Mouse (Mus musculus): ENCODE measurements around the gene Agrp. TPM values are rescaled to one million over a fixed set of nuclear protein-coding genes. Genes with fewer than 3 reads are reported as not detected.

Gene Agrp
- polyA plus RNA-seq, 1 experiment from 2014 or later: 0.89 TPM

DNA sequence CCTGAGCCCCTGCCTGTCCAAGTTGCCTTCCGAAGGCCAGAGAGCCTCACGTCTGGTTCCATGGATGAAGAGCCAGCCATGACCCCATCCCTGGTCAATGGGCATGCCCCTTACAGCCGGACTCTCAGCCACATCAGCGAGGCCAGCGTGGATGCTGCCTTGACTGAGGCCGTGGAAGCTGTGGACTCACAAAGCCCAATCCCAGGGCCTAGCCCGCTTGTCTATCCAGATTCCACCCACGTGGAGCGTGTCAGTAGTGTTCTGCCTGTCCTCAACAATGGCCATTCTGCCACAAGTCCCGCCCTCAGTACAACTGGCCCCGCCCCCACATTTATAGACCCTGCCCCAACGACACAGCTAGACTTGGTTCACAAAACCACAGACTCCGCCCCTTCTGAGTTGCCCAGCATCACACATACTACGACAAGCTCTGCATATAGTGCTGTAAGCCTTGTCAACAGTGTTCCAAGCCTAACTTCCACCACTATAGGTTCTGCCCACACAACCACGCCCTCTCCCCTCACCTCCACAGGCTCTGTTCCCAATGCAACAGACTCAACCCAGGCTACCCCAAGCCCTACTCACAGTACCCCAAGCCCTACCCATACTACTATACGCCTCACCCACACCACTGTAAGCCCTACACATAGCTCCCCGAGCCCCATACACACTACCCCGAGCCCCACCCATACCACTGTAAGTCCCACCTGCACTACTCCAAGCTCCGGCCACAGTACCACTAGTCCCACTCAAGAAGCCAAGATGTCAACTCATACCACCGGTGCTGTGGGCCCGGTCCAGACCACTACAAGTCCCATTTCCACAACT is 19.5 kb downstream of the Agrp start:
- no peak for TF ChIP-seq CTCF (IDR thresholded peaks at IDR 0.05; ENCODE audit: low read depth)

DNA sequence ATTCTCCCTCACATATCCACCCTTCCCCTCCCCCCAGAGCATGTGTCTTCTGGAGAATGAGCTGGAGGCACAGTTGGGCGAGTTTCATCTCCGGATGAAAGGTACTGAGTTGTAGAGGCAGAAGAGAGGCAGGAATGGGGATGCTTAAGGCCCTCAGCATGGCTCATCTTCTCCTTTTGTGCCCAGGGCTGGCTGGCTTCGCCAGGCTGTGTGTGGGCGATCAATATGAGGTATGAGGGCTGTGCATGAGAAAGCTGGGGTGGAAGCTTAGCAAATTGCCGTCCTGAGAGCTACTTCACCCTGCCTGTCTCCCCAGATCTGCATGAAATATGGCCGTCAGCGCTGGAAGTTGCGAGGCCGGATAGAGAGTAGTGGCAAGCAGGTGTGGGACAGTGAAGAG is 21.3 kb downstream of the Agrp start:
- ATAC-seq (ENCODE audit: insufficient read depth) (no peak), DNase-seq (no peak)
- Histone ChIP-seq H3K4me3 (ENCODE audit: low read depth, low read length) (no peak overlapping the region), H3K4me2 (no peak overlapping the region), H3K36me3 (ENCODE audit: insufficient read depth) (peaks cover 62% of the 10 kb centered on the region), H3K27me3 (ENCODE audit: insufficient read depth, low read length) (no peaks in the 10 kb centered on the region), H3K27ac (ENCODE audit: low read depth) (no peak overlapping the region), H3K4me1 (ENCODE audit: insufficient read depth) (no peaks in the 10 kb centered on the region), H3K9me3 (ENCODE audit: low read depth, low read length) (no peaks in the 10 kb centered on the region), H3K9ac (no peak overlapping the region)
- TF ChIP-seq CTCF (IDR thresholded peaks at IDR 0.05; ENCODE audit: low read depth): no peak
- 93% methylated on average over 9 of the region's 9 CpGs for WGBS

More for the DNA sequence above, 19.5 kb downstream of the Agrp start:
- Histone ChIP-seq H3K36me3 (ENCODE audit: insufficient read depth) (peaks cover 74% of the 10 kb centered on the region), H3K9me3 (ENCODE audit: low read depth, low read length) (no peaks in the 10 kb centered on the region), H3K4me2 (no peak overlapping the region), H3K9ac (no peak overlapping the region), H3K4me1 (ENCODE audit: insufficient read depth) (no peaks in the 10 kb centered on the region), H3K4me3 (ENCODE audit: low read depth, low read length) (no peak overlapping the region), H3K27me3 (ENCODE audit: insufficient read depth, low read length) (no peaks in the 10 kb centered on the region), H3K27ac (ENCODE audit: low read depth) (no peak overlapping the region)
- DNase-seq: no peak
- WGBS: 87% methylated on average over 21 of the region's 21 CpGs
- no peak for ATAC-seq (ENCODE audit: insufficient read depth)

DNA sequence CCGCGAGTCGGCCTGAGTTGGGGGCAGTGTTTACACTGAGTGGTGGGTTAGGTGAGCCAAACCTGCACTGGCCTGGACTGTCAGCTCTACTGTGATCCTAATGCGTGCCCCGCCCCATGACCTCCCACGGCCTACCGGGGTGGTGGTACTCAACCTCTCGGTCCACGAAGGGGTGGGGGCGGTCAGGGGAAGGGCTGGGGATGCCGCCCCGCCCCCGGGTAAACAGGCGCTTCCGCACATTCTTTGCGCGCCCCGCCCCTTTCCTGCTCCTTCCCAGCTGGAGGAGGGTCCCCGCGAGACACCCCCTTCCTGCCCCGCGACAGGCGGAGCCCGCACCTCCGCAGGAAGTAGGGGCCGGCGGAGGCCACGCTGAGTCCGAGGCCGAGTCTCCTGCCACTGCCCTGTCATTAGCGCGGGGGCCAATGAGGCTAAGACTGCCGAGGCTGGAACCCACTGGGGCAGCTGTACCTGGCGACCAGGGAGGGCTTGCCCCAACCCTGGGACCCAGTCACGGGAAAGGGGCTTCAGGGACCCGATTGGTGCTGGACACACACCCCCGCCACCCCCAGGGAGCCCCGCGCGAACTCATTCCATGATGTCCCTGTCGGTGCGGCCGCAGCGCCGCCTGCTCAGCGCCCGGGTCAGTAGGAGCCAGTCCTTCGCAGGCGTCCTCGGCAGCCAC is 23.2 kb downstream of the Agrp start:
- TF ChIP-seq CTCF (IDR thresholded peaks at IDR 0.05; ENCODE audit: low read depth): no peak
- peak overlapping the region; percentile 94 for H3K4me2 ChIP-seq
- no peaks in the 10 kb centered on the region for H3K27me3 ChIP-seq (ENCODE audit: insufficient read depth, low read length)
- ATAC-seq (ENCODE audit: insufficient read depth) (peak; percentile 82), DNase-seq (peak; percentile 85)
- peak overlapping the region; percentile 56 for H3K9ac ChIP-seq
- 1% methylated on average over 48 of the region's 50 CpGs for WGBS
- no peaks in the 10 kb centered on the region for H3K4me1 ChIP-seq (ENCODE audit: insufficient read depth)
- H3K4me3 ChIP-seq (ENCODE audit: low read depth, low read length): peak overlapping the region; percentile 48
- H3K27ac ChIP-seq (ENCODE audit: low read depth): no peak overlapping the region
- H3K36me3 ChIP-seq (ENCODE audit: insufficient read depth): peaks cover 43% of the 10 kb centered on the region
- H3K9me3 ChIP-seq (ENCODE audit: low read depth, low read length): no peaks in the 10 kb centered on the region

DNA sequence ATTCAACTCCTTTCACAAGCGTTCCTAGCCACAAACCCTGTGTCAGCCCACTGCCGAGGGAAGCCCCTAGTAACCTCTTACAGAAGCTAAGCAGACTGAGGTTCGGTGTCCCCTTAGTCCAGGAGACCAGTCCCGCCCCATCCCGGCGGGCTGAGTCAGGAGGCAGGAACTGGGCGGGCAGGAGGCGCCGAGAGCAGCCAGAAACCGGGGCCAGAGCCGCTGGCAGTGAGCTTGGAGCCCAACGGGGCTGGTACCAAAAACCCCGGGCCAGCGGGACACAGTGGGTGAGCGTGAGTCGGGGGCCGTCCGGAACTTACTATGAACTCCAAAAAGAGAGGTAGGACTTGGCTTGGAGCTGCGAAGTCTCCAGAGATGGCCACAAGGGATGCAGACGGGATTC is 24.2 kb downstream of the Agrp start:
- ATAC-seq (ENCODE audit: insufficient read depth) (no peak), DNase-seq (peak; percentile 64)
- Histone ChIP-seq H3K27ac (ENCODE audit: low read depth) (no peak overlapping the region), H3K4me3 (ENCODE audit: low read depth, low read length) (peak overlapping the region; percentile 48), H3K9me3 (ENCODE audit: low read depth, low read length) (no peaks in the 10 kb centered on the region), H3K9ac (peak overlapping the region; percentile 34; the same call in 1 of the 2 replicates), H3K27me3 (ENCODE audit: insufficient read depth, low read length) (no peaks in the 10 kb centered on the region), H3K36me3 (ENCODE audit: insufficient read depth) (peaks cover 33% of the 10 kb centered on the region), H3K4me1 (ENCODE audit: insufficient read depth) (no peaks in the 10 kb centered on the region), H3K4me2 (peak overlapping the region; percentile 94)
- WGBS: 3% methylated on average over 20 of the region's 20 CpGs
- no peak for TF ChIP-seq CTCF (IDR thresholded peaks at IDR 0.05; ENCODE audit: low read depth)

DNA sequence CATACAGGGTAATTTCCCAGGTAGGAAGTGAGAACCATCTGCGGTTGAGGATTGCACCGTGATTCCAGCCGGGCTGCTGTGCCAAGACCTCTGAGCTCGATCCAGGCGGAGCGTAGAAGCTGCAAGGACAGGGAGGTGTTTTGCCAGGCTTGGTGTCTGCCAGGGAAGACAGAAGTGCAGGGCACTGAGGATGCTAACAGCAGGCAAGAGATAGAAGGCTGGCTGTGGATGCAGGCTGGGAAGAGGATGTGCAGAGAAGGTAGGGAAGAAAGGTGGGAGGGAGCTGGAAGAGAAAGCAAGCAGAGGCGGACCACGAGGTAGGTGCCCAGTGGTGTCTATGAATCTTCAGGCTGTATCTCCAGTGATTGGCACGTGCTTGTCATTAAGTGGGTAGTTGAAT is 25.4 kb downstream of the Agrp start:
- Histone ChIP-seq H3K4me2 (no peak overlapping the region), H3K9me3 (ENCODE audit: low read depth, low read length) (no peaks in the 10 kb centered on the region), H3K4me3 (ENCODE audit: low read depth, low read length) (no peak overlapping the region), H3K4me1 (ENCODE audit: insufficient read depth) (peaks cover 5% of the 10 kb centered on the region; the same call in 1 of the 2 replicates), H3K36me3 (ENCODE audit: insufficient read depth) (peaks cover 21% of the 10 kb centered on the region), H3K27me3 (ENCODE audit: insufficient read depth, low read length) (no peaks in the 10 kb centered on the region), H3K27ac (ENCODE audit: low read depth) (no peak overlapping the region), H3K9ac (no peak overlapping the region)
- no peak for TF ChIP-seq CTCF (IDR thresholded peaks at IDR 0.05; ENCODE audit: low read depth)
- whole genome bisulfite sequencing: 85% methylated on average over 9 of the region's 9 CpGs
- DNase-seq (no peak), ATAC-seq (ENCODE audit: insufficient read depth) (no peak)

DNA sequence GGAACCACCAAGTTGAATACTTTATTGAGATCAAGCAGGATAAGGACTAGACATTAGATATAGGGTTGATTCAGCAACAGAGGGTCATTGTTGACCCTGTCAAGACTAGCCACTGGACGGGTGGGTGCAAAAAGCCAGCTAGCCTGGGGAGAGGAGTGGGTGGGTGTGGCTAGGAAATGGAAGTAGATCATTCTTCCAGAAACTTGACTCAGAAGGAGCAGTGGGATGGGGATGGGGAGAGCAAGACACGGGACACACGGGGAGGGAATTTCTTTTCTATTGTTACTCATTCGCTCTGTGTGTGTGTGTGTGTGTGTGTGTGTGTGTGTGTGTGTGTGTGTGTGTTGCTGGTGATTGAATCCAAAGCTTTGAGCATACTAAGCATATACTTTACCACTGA is 27.4 kb downstream of the Agrp start:
- 53% methylated on average over 4 of the region's 4 CpGs for WGBS
- Histone ChIP-seq H3K4me3 (ENCODE audit: low read depth, low read length) (no peak overlapping the region), H3K4me2 (no peak overlapping the region), H3K27ac (ENCODE audit: low read depth) (no peak overlapping the region), H3K9me3 (ENCODE audit: low read depth, low read length) (no peaks in the 10 kb centered on the region), H3K27me3 (ENCODE audit: insufficient read depth, low read length) (no peaks in the 10 kb centered on the region), H3K9ac (no peak overlapping the region), H3K4me1 (ENCODE audit: insufficient read depth) (peaks cover 5% of the 10 kb centered on the region; the same call in 1 of the 2 replicates), H3K36me3 (ENCODE audit: insufficient read depth) (0 out of 2 replicates have a peak, but pooled peaks cover under 1% of the 10 kb centered on the region)
- ATAC-seq (ENCODE audit: insufficient read depth): no peak
- DNase-seq: no peak
- no peak for TF ChIP-seq CTCF (IDR thresholded peaks at IDR 0.05; ENCODE audit: low read depth)

DNA sequence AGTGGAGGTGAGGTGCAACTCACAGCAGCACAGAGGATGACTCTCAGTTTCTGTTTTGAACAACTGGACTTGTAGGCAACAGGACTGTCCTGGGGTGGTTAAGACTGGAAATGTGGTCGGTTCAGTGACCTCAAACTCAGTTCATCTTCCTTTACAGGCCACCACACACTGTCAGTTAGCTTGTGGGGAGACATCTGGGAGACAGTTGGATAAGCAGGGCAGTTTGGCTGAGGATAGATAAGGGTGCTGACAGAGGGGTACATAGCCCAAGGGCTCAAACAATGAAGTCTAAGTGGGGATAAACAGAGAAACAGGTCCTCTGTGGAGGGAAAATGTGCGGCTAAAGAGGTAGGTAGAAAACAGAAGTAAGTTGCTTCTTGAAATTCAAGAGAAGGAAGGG is 27.8 kb downstream of the Agrp start:
- WGBS: 68% methylated on average over 2 of the region's 2 CpGs
- Histone ChIP-seq H3K4me1 (ENCODE audit: insufficient read depth) (peaks cover 7% of the 10 kb centered on the region; the same call in 1 of the 2 replicates), H3K9me3 (ENCODE audit: low read depth, low read length) (no peaks in the 10 kb centered on the region), H3K27me3 (ENCODE audit: insufficient read depth, low read length) (no peaks in the 10 kb centered on the region), H3K4me3 (ENCODE audit: low read depth, low read length) (no peak overlapping the region), H3K36me3 (ENCODE audit: insufficient read depth) (no peaks in the 10 kb centered on the region), H3K9ac (no peak overlapping the region), H3K4me2 (no peak overlapping the region), H3K27ac (ENCODE audit: low read depth) (no peak overlapping the region)
- TF ChIP-seq CTCF (IDR thresholded peaks at IDR 0.05; ENCODE audit: low read depth): no peak
- no peak for DNase-seq
- ATAC-seq (ENCODE audit: insufficient read depth): no peak
